Mouse (Mus musculus): ENCODE results near the gene Ythdf2. TPM values are rescaled to one million over a fixed set of nuclear protein-coding genes. Genes with fewer than 3 reads are reported as not detected.
A peak's percentile ranks its signal among the peaks of the same experiment; 100 is the strongest.

The Ythdf2 gene
- total RNA-seq, 2 experiments from 2014 or later, result 42.6 to 47.9 TPM

GRCm38 (mm10) chr4:132156941-132157622 is 55.0 kb downstream of the Ythdf2 start:
- no peak for DNase-seq (ENCODE audit: extremely low spot score in 1 of 2, low spot score in 1 of 2)

- DNase-seq (ENCODE audit: extremely low spot score in 1 of 2, low spot score in 1 of 2), result no peak
Observed at GRCm38 (mm10) chr4:132154877-132155670, 57.0 kb downstream of the Ythdf2 start.

GRCm38 (mm10) chr4:132151673-132152072 is 60.4 kb downstream of the Ythdf2 start:
- DNase-seq (ENCODE audit: extremely low spot score in 1 of 2, low spot score in 1 of 2), result no peak

- DNase-seq (ENCODE audit: extremely low spot score in 1 of 2, low spot score in 1 of 2), result no peak
Observed at GRCm38 (mm10) chr4:132146201-132146600, 65.9 kb downstream of the Ythdf2 start.

GRCm38 (mm10) chr4:132145092-132145491 is 67.0 kb downstream of the Ythdf2 start:
- DNase-seq (ENCODE audit: extremely low spot score in 1 of 2, low spot score in 1 of 2), result no peak

GRCm38 (mm10) chr4:132144080-132144841 is 67.8 kb downstream of the Ythdf2 start, which contains the start of gene Oprd1:
Gene Oprd1 (minus strand): TSS chr4:132144486.
- DNase-seq (ENCODE audit: extremely low spot score in 1 of 2, low spot score in 1 of 2), result peak in 1 of 2 experiments; percentile 34

- no peak for DNase-seq (ENCODE audit: extremely low spot score in 1 of 2, low spot score in 1 of 2)
Observed at GRCm38 (mm10) chr4:132138640-132139039, 73.5 kb downstream of the Ythdf2 start.

- no peak for DNase-seq (ENCODE audit: extremely low spot score in 1 of 2, low spot score in 1 of 2)
Observed at GRCm38 (mm10) chr4:132137013-132137412, 75.1 kb downstream of the Ythdf2 start.

Small RNA genes within 50 kb of the gene (microRNA-seq; reads per million reads assigned to microRNA genes)
- 0 reads per million in 2 experiments for gene Gm22033

Other genes starting within 250 kb of the Ythdf2 start
- gene Gm10300, start 137.6 kb downstream of the Ythdf2 start, total RNA-seq (2021), result not detected
- 10 to 100 TPM; 16.8 to 24.1 TPM for gene Epb41, start 137.0 kb downstream of the Ythdf2 start, total RNA-seq (2021)
- 10 to 100 TPM in 1 of 2 experiments, 1 to 10 TPM in 1; 10.0 to 11.2 TPM for gene Oprd1, start 67.8 kb downstream of the Ythdf2 start, total RNA-seq (2021)
- gene Gmeb1, start 49.3 kb upstream of the Ythdf2 start, total RNA-seq (2021), result 10 to 100 TPM; 21.9 to 26.9 TPM
- gene Taf12, start 62.1 kb upstream of the Ythdf2 start, total RNA-seq (2021), result 10 to 100 TPM; 19.2 to 26.8 TPM
- gene Rab42, start 91.1 kb upstream of the Ythdf2 start, total RNA-seq (2021), result 1 to 10 TPM; 1.7 TPM
- 10 to 100 TPM; 19.6 to 23.2 TPM for gene Trnau1ap, start 117.2 kb upstream of the Ythdf2 start, total RNA-seq (2021)
- gene Rcc1, start 141.3 kb upstream of the Ythdf2 start, total RNA-seq (2021), result 10 to 100 TPM; 11.1 to 13.1 TPM
- 10 to 100 TPM in 1 of 2 experiments, 1 to 10 TPM in 1; 9.5 to 10.7 TPM for gene Phactr4, start 210.2 kb upstream of the Ythdf2 start, total RNA-seq (2021)